Mouse (Mus musculus) kidney, adult 8-10 months (tissue): ENCODE measurements around the gene Adm2.

Experiments
- DNase-seq, 2 experiments: peaks; one replicate each; pipeline ENCODE4 v3.0.0; 2022

Gene Adm2

DNA sequence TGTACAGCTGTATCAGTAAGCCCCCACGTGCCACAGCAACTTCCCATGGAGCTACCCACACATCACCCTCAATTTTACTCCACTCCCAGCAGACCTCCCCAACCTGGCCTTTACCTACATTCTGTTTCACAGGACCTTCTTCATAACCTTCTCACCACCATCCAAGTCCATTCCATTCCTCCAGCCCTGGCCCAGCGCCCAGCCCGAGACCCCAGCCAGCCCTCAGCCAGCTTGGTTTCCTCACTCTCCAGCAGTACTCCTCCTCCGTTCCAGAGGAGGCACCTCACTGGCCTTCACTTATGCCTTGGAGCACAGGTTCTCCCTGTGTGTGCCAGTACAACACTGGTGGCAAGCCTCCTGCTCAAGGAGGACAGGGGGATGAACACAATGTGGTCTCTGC, 9.2 kb upstream of the Adm2 start:
- DNase-seq: no peak

DNA sequence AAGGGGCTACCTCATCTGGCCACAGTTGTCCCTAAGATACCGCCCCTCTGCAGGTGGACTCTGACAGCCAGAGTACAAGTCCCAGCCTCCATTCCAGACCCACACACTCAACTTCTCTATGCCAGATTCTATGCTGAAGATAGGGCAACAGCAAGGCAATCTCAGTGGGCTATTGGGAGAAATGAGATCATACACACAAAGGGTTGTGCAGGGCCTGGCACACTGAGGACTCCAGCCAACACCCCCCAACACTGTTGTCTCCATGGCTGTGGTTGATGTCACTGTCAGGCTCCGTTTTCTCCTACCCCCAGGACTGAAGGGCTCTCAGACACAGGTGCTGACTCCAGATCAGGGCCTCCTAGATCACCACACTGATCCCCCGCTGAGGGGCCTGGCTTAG, 8.4 kb upstream of the Adm2 start:
- DNase-seq: no peak

DNA sequence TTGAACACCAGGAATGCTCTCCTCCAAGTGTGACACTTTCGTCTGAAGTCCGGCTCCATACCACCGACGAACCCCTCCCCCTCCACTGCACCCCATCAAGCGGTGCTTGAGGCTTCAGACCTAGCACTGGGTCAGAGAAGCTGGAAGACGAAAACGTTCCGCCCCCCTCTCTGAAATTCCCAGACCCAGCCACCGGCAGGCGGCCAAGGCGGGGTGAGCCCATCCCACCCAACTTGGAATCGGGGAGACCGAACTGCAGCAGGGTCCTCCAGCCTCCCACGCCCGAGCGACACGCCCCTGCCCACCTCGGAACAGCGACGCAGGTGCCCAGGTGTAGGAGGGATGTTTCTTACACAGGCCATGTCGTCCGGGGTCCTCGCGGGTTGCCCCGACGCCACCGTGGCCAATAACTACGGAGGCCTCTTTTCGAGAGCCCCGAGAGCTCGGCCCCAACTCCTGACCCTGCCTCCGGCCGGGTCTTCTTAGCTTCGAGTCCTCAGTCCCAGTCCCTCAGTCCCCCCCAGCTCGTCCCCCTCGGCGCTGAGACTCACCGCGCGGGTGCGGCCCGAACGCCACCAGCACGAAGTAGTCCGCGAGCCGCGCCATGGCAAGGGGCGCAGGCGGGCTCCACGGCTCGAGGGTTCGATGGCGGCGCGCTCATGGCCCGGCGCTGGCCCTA, 7.9 kb upstream of the Adm2 start:
- DNase-seq: peak in 1 of 2 experiments; percentile 30

DNA sequence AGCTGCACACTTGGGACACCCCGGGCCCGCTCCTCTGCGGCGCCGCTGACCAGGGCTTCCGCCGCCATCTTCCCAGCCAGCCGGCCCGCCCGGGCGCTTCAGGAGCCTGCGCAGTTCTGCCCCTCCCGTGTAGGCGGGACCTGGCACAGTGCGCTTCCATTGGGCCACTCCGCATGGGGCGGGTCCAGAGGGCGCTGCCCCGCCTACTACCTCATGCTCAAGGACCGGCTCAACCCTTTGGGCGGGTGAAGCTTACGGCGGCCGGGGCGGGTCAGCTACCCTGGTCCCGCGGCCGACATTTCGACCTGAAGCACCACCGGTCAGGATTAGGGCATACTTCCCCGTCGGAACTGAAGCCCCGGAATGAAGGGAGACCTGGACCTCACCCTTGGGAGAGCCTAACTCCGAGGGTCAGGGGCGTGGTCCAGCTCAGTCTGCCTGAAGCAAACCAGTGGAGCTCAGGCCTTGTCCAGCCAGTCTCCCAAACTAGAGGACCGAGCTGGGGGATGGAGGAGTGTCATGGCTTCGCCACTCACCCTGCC, 7.3 kb upstream of the Adm2 start, which contains the start of gene Sbf1:
Gene Sbf1 (minus strand): TSS at position 122 of the 542 bp plus-strand sequence.
- peak; percentile 98 to 99 for DNase-seq

DNA sequence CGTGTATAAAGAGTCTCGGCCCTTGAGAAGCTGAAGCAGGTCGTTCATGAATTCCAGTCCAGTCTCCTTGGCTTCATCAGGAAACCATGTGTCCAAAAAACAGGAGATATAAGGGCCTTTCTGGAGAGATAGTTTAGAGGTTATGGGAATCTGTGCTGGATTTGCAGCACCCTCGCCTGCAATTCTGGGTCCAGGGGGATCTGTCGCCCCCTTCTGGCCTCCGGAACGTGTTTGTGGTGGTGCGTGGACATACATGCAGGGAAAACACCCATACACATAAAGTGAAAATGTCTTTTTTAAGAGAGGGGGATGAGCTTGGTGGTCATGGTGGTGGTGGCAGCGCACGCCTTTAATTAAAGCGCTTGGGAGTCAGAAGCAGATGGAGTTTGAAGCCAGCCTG, 6.4 kb upstream of the Adm2 start:
- peak in 1 of 2 experiments; percentile 25 for DNase-seq

- no peak for DNase-seq
Measured at GRCm38 (mm10) chr15:89321264-89321663, 1.3 kb upstream of the Adm2 start.

- DNase-seq: no peak
Measured at GRCm38 (mm10) chr15:89323656-89324055, 1.1 kb downstream of the Adm2 start.

- peak; percentile 81 to 86 for DNase-seq
Measured at GRCm38 (mm10) chr15:89326441-89326840, 3.9 kb downstream of the Adm2 start.

DNA sequence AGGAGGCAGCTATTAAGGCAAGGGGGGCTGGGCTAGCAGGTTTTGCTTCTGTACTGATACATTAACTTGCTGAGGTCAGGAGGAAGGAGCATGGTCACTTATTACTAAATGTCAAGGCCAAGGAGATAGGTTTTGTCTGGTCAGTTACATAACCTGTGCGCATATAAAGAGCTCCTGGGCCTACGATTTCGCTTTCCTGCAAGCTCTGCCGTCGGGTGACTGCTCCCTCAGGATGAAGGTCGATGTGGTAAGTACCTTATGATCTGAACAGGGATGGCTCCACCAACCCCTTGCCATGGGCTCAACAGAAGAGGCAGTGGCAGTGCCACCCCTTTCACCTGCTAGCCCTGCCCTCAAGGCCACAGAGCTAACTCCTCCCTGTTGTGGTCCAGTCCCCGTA, 11.8 kb downstream of the Adm2 start, which contains the start of gene Miox:
Gene Miox (plus strand): TSS at position 128 of the 400 bp plus-strand sequence.
- peak; percentile 92 to 95 for DNase-seq

DNA sequence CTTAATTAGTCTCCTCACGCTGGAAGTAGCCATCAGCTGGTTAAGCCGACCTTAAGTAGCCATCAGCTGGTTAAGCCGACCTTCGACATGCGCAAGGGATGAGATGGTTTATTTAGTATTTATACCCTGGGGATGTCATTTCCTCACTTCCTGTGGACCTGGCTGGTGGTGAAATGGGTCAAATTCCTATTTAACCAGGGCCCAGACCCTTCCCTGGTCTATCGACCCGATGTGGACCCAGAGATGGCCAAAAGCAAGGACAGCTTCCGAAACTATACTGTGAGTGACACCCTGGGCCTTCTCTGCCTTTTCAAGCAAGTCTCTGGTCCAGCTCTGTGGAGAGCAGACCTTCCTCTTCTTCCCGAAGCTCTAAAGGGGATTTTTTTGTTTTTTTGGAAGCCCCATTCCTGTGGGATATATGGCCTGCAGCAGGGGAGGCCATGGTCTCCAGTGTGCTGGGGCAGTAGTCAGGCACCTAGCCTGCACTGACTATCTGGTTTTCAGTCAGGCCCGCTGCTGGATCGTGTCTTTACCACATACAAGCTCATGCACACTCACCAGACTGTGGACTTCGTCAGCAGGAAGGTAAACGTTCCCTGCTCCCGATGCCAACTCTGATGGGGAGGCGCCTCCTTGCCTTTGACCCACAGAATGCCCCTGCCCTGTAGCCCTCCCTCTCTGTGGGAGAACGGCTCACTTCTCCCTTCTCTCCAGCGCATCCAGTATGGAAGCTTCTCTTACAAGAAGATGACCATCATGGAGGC, 12.4 kb downstream of the Adm2 start:
- peak in 1 of 2 experiments; percentile 47 for DNase-seq

- peak in 1 of 2 experiments; percentile 34 for DNase-seq
Measured at GRCm38 (mm10) chr15:89336422-89336821, 13.9 kb downstream of the Adm2 start.

- DNase-seq: no peak
Measured at GRCm38 (mm10) chr15:89339696-89340095, 17.2 kb downstream of the Adm2 start.

DNA sequence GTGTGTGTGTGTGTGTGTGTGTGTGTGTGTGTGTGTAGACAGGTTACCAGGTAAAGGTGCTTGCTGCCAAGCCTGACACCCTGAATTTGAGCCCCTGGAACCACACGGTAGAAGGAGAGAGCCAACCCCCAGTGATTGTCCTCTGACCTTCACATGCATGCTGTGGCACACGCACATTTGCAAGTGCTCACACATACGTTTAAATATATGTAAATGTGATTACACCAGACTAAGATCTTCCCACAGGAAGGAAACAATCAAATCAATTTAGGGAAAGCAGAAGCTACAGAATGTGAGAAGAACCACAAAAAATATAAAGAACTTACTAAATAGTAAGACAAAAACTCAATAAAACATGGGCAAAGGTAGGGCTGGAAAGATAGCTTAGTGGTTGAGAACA, 17.6 kb downstream of the Adm2 start:
- no peak for DNase-seq

GRCm38 (mm10) chr15:89341678-89342077, 19.2 kb downstream of the Adm2 start:
- no peak for DNase-seq

DNA sequence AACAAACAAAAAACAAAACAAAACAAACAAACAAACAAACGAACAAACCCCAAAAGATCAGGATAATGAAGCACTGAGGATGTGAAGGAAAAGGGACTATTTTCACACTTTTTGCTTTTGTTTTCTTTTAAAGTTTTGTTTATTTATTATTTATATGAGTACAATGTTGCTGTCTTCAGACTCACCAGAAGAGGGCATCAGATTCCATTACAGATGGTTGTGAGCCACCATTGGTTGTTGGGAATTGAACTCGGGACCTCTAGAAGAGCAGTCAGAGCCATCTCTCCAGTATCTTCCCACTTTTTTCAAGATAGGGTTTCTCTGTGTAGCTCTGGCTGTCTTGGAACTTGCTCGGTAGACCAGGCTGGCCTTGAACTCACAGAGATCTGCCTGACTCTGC, 20.8 kb downstream of the Adm2 start:
- DNase-seq: no peak

DNA sequence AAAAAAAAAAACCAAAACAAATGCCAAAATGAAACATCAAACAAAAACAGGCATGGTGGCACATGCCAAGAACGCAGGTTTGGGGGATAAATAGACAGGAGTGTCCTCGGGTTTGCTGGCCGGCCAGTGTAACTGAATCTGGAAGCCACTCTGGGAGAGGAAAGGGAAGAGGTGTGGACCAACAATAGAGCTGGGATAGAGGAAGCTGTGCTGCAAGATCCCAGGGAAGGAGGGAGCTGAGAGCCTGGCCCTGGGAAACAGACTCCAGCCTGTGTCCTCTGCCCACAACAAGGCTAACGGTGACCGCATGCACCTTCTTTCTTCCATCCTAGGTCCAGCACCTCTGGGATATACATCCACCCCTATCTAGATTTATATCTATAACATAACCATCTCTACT, 27.9 kb downstream of the Adm2 start:
- DNase-seq: no peak

- no peak for DNase-seq
Measured at GRCm38 (mm10) chr15:89351302-89351701, 28.8 kb downstream of the Adm2 start.

DNA sequence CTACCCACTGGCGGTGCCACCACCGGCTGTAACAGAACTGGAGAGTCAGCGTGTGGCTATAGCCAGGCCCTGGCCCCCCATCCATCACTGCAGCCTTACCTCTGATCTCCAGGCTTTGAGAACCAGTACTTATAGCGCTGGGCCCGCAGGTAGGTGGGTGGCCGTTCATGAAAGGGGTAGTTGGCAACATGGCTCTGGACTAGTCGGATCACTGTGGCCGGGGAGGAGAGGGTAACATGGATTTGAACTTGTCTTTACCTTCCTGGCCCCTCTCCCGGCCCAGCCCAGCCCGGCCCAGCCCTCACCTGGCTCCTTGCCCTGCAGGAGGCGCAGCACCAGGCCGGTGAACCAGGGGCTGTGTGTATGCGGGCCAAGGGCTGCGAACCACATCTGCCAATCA, 29.5 kb downstream of the Adm2 start:
- no peak for DNase-seq

GRCm38 (mm10) chr15:89352795-89353194, 30.3 kb downstream of the Adm2 start:
- no peak for DNase-seq

DNA sequence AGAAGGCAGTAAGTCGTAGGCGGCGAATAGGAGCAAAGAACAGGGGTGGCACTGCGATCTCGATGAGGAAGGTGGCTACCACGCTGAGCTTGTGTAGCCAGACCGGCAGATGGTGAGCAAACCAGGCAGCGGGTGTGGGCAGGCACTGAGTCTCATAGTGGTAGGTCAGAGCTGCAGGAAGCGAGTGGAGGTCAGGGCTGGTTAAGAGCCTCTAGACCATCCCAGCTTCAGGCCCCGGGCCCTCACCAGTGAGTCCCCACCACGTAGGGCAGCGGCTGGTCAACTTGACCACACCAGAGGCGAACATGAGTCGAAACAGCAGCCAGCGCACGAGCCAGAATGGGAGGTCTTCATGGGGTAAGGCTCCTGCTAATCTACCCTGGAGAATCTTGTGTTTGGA, 31.3 kb downstream of the Adm2 start:
- DNase-seq: no peak

DNA sequence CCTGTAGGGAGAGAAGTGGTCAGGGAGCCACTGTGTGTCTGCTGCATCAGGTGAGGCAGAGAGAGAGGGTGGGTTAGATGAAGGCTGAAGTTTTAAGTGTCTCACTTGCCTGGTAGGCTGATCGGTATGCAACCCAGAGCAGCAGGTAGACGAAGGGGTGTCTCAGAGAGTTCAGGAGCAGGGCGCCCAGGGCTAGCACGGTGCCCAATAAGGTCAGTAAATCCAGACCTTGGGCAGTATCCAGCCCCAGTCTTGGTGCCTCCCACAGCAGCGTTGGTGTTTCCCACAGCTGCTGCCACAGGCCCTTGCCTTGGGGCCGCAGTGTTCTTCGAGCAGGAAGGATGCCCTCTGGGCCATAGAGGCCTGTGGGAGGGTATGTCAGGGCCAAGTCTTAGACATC, 31.9 kb downstream of the Adm2 start:
- DNase-seq: no peak

GRCm38 (mm10) chr15:89355241-89356187, 33.0 kb downstream of the Adm2 start, which contains the start of the genes Lmf2 and Ncaph2:
Gene Lmf2 (minus strand): TSS chr15:89355659.
Gene Ncaph2 (plus strand): TSS chr15:89355719.
- DNase-seq: peak; percentile 91 to 96

DNA sequence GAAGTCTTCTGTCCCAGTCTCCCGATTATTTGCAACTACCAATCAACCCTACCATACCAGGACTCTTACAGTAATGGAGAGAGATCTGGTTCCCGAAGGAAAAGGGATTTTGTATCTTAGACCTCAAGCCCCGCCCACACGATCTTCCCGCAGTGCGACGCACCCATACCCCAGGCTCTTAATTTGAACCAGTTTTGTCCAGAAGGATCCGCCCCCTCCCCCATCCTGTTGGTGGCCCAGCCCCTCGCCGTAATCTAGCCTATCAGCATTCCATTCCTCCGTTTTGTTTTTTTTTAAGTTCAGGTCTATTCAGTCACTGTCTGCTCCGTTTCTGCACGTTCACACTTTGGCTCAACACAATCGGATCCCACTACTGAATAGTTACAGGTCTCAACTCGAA, 33.9 kb downstream of the Adm2 start:
- DNase-seq: peak; percentile 44 to 58
